In genomic region chr2:103851171-103851570, GRCm38 (mm10) we compare ENCODE assay signal across 19 mouse cellular contexts. TPM values are rescaled to one million over a fixed set of nuclear protein-coding genes. Genes with fewer than 3 reads are reported as not detected.
DNase-seq lines count a peak whose midpoint lies in the region; TF ChIP-seq lines count a peak whose summit lies in the region.
"Had no signal": no experiment of that assay in that cellular context is flagged by ENCODE, and none has a peak within 500 bp of the region (broad histone marks: within the 10 kb centered on the region; RNA-seq: fewer than 3 reads in every experiment).

No protein-coding gene starts in this region.

- TF ChIP-seq CTCF in heart, adult 2 months (IDR thresholded peaks at IDR 0.05): no peak

- no peaks in the 10 kb centered on the region for H3K36me3 ChIP-seq in heart, adult 2 months (ENCODE audit: control insufficient read depth, insufficient read depth, low read length)
- H3K36me3 ChIP-seq in heart, embryonic 10.5 days: no peaks in the 10 kb centered on the region
- H3K36me3 ChIP-seq: forebrain, embryonic 15.5 days; limb, embryonic 12.5 days; liver, embryonic 15.5 days; midbrain, embryonic 15.5 days had no signal

- no peaks in the 10 kb centered on the region; the same call in 1 of the 2 replicates for H3K4me1 ChIP-seq in heart, adult 2 months (ENCODE audit: control insufficient read depth, insufficient read depth, low read length)
- no peaks in the 10 kb centered on the region for H3K4me1 ChIP-seq in heart, embryonic 10.5 days
- H3K4me1 ChIP-seq: forebrain, embryonic 15.5 days; limb, embryonic 12.5 days; liver, embryonic 15.5 days; midbrain, embryonic 15.5 days had no signal

- H3K27me3 ChIP-seq in heart, adult 2 months (ENCODE audit: control insufficient read depth, insufficient read depth, low read length): no peaks in the 10 kb centered on the region
- no peaks in the 10 kb centered on the region for H3K27me3 ChIP-seq in heart, embryonic 10.5 days (ENCODE audit: insufficient read depth, poor library complexity, severe bottlenecking)
- H3K27me3 ChIP-seq: forebrain, embryonic 15.5 days; limb, embryonic 12.5 days; liver, embryonic 15.5 days; midbrain, embryonic 15.5 days had no signal

- no peak for TF ChIP-seq EP300 in heart, adult 2 months (IDR thresholded peaks at IDR 0.05; ENCODE audit: insufficient read depth, low read depth, low read length)

- DNase-seq in heart, adult 2 months: peak; percentile 40 to 76
- no peak for DNase-seq in heart, embryonic 10.5 days (ENCODE audit: low spot score)
- peak; percentile 79 for DNase-seq in adrenal gland, adult 2 months
- peak; percentile 66 to 74 for DNase-seq in adrenal gland, postnatal 36 days
- DNase-seq in gastrocnemius, postnatal 36 days: peak; percentile 37 to 47
- DNase-seq in cerebellum, adult 8-10 months: no peak
- DNase-seq in thymus, postnatal 4 days: no peak
- DNase-seq in kidney, adult 18-20 months: no peak
- DNase-seq: cerebellum, adult 11-12 months; kidney, adult 2 months; kidney, postnatal 4 days; lung, postnatal 14 days; thymus, adult 2 months had no signal

- no peak overlapping the region for H3K9ac ChIP-seq in heart, adult 2 months (ENCODE audit: low read depth, low read length)
- H3K9ac ChIP-seq: forebrain, embryonic 15.5 days; limb, embryonic 12.5 days; liver, embryonic 15.5 days; midbrain, embryonic 15.5 days had no signal

- WGBS in heart, adult 2 months: 54% methylated on average over 3 of the region's 3 CpGs
- 74% methylated on average over 3 of the region's 3 CpGs for WGBS in heart, embryonic 10.5 days

- H3K9me3 ChIP-seq in heart, embryonic 10.5 days: no peaks in the 10 kb centered on the region
- H3K9me3 ChIP-seq: forebrain, embryonic 15.5 days; limb, embryonic 12.5 days; liver, embryonic 15.5 days; midbrain, embryonic 15.5 days had no signal

- H3K79me2 ChIP-seq in heart, adult 2 months (replicated peaks; ENCODE audit: control insufficient read depth, insufficient read depth, low read length): no peaks in the 10 kb centered on the region

- no peak overlapping the region for H3K4me3 ChIP-seq in heart, adult 2 months
- no peak overlapping the region for H3K4me3 ChIP-seq in heart, embryonic 10.5 days
- H3K4me3 ChIP-seq: erythroblast, embryonic 14.5 days; forebrain, embryonic 15.5 days; limb, embryonic 12.5 days; liver, embryonic 15.5 days; megakaryocyte, embryonic 14.5 days; midbrain, embryonic 15.5 days had no signal

- peak overlapping the region; percentile 50 for H3K27ac ChIP-seq in heart, adult 2 months
- H3K27ac ChIP-seq in heart, embryonic 10.5 days: no peak overlapping the region
- H3K27ac ChIP-seq: forebrain, embryonic 15.5 days; limb, embryonic 12.5 days; liver, embryonic 15.5 days; midbrain, embryonic 15.5 days had no signal

- TF ChIP-seq POLR2A in heart, adult 2 months (IDR thresholded peaks at IDR 0.05; ENCODE audit: insufficient read depth, low read depth, low read length): no peak

- intact Hi-C loops in heart, adult 2 months (cut with DNase I): loop anchor here (2.0 kb wide), 1 partner anchor 14 kb away; no protein-coding TSS in a partner anchor
- intact Hi-C loops in gastrocnemius, postnatal 36 days (cut with DNase I): no loop called here

RNA-seq across cellular contexts. Expression of gene Caprin1, which starts 53.7 kb away (rescaled TPM):
- 100 to 1,000 TPM; 190 to 204 TPM for total RNA-seq in heart, adult 2 months (2021)
- 56.1 and 94.6 TPM in 2 replicates for polyA plus RNA-seq in heart, adult 2 months (2012; rRNA removed)
- 325 and 347 TPM in 2 replicates for polyA plus RNA-seq in heart, embryonic 10.5 days (2016; fragmentation: Nextera tagmentation; extraction: Ambion mirVana)
- total RNA-seq in adrenal gland, adult 2 months (2021): 100 to 1,000 TPM; 356 to 495 TPM
- 224 and 272 TPM in 2 replicates for polyA plus RNA-seq in adrenal gland, adult 2 months (2012; rRNA removed)
- total RNA-seq in adrenal gland, postnatal 36 days (2021): 100 to 1,000 TPM; 433 to 467 TPM
- total RNA-seq in gastrocnemius, postnatal 36 days (2021): 10 to 100 TPM; 91.5 to 99.0 TPM

Comparison
In these comparisons a context has a peak if more than half of its experiments do, and no peak if none do; other contexts are left out.
1. DNase-seq: peak in heart, adult 2 months (2 of 2), adrenal gland, adult 2 months (single experiment), adrenal gland, postnatal 36 days (2 of 2) and gastrocnemius, postnatal 36 days (2 of 2); none in heart, embryonic 10.5 days (single experiment), cerebellum, adult 8-10 months (single experiment), thymus, postnatal 4 days (single experiment) and kidney, adult 18-20 months (single experiment).